Mouse (Mus musculus): Measurements from ENCODE around the gene Cachd1. TPM values are rescaled to one million over a fixed set of nuclear protein-coding genes. Genes with fewer than 3 reads are reported as not detected.
A peak's percentile ranks its signal among the peaks of the same experiment; 100 is the strongest.

Cachd1 gene
- polyA plus RNA-seq, 1 experiment from 2014 or later: 28.1 TPM

GRCm38 (mm10) chr4:100850846-100851495, 74.5 kb downstream of the Cachd1 start:
- Histone ChIP-seq H3K27ac (no peak overlapping the region), H3K4me1 (replicated peaks) (peaks cover 41% of the 10 kb centered on the region), H3K9me3 (no peaks in the 10 kb centered on the region), H3K4me3 (no peak overlapping the region), H3K36me3 (0 out of 2 replicates have a peak, but pooled peaks cover 5% of the 10 kb centered on the region), H3K27me3 (ENCODE audit: insufficient read depth, poor library complexity, severe bottlenecking) (no peaks in the 10 kb centered on the region)
- 86% methylated on average over 7 of the region's 7 CpGs for WGBS
- no peak for DNase-seq (ENCODE audit: low spot score)

GRCm38 (mm10) chr4:100852448-100852847, 76.0 kb downstream of the Cachd1 start:
- Histone ChIP-seq H3K9me3 (no peaks in the 10 kb centered on the region), H3K4me3 (no peak overlapping the region), H3K36me3 (no peaks in the 10 kb centered on the region), H3K27me3 (ENCODE audit: insufficient read depth, poor library complexity, severe bottlenecking) (no peaks in the 10 kb centered on the region), H3K27ac (no peak overlapping the region), H3K4me1 (replicated peaks) (peaks cover 48% of the 10 kb centered on the region)
- 77% methylated on average over 3 of the region's 3 CpGs for WGBS
- no peak for DNase-seq (ENCODE audit: low spot score)

GRCm38 (mm10) chr4:100853426-100853825, 77.0 kb downstream of the Cachd1 start:
- DNase-seq (ENCODE audit: low spot score): no peak
- Histone ChIP-seq H3K9me3 (no peaks in the 10 kb centered on the region), H3K27me3 (ENCODE audit: insufficient read depth, poor library complexity, severe bottlenecking) (no peaks in the 10 kb centered on the region), H3K4me3 (no peak overlapping the region), H3K36me3 (no peaks in the 10 kb centered on the region), H3K27ac (no peak overlapping the region), H3K4me1 (replicated peaks) (peaks cover 50% of the 10 kb centered on the region)
- WGBS: 83% methylated on average over 1 of the region's 1 CpGs

GRCm38 (mm10) chr4:100855373-100855772, 78.9 kb downstream of the Cachd1 start:
- 80% methylated on average over 4 of the region's 4 CpGs for WGBS
- H3K27me3 ChIP-seq (ENCODE audit: insufficient read depth, poor library complexity, severe bottlenecking): no peaks in the 10 kb centered on the region
- no peak overlapping the region for H3K27ac ChIP-seq

GRCm38 (mm10) chr4:100857411-100857869, 81.0 kb downstream of the Cachd1 start:
- 82% methylated on average over 3 of the region's 3 CpGs for WGBS
- no peak overlapping the region for H3K27ac ChIP-seq
- H3K4me1 ChIP-seq (replicated peaks): peaks cover 42% of the 10 kb centered on the region
- H3K27me3 ChIP-seq (ENCODE audit: insufficient read depth, poor library complexity, severe bottlenecking): no peaks in the 10 kb centered on the region
- no peak overlapping the region for H3K4me3 ChIP-seq
- H3K36me3 ChIP-seq: no peaks in the 10 kb centered on the region
- no peak for DNase-seq (ENCODE audit: low spot score)
- H3K9me3 ChIP-seq: no peaks in the 10 kb centered on the region

More at GRCm38 (mm10) chr4:100855373-100855772, 78.9 kb downstream of the Cachd1 start:
- no peaks in the 10 kb centered on the region for H3K36me3 ChIP-seq
- H3K4me3 ChIP-seq: no peak overlapping the region
- DNase-seq (ENCODE audit: low spot score): no peak
- H3K9me3 ChIP-seq: no peaks in the 10 kb centered on the region
- peaks cover 50% of the 10 kb centered on the region for H3K4me1 ChIP-seq (replicated peaks)

- H3K4me1 ChIP-seq (replicated peaks): peaks cover 41% of the 10 kb centered on the region
- DNase-seq (ENCODE audit: low spot score): no peak
- 66% methylated on average over 15 of the region's 15 CpGs for WGBS
Measured at GRCm38 (mm10) chr4:100863861-100864428, 87.5 kb downstream of the Cachd1 start.

GRCm38 (mm10) chr4:100865423-100865822, 88.9 kb downstream of the Cachd1 start:
- H3K27me3 ChIP-seq (ENCODE audit: insufficient read depth, poor library complexity, severe bottlenecking): no peaks in the 10 kb centered on the region
- DNase-seq (ENCODE audit: low spot score): no peak
- no peak overlapping the region for H3K4me3 ChIP-seq
- H3K27ac ChIP-seq: no peak overlapping the region
- H3K4me1 ChIP-seq (replicated peaks): peaks cover 41% of the 10 kb centered on the region
- no peaks in the 10 kb centered on the region for H3K9me3 ChIP-seq
- H3K36me3 ChIP-seq: peaks cover 17% of the 10 kb centered on the region
- 47% methylated on average over 13 of the region's 13 CpGs for WGBS

More at GRCm38 (mm10) chr4:100863861-100864428, 87.5 kb downstream of the Cachd1 start:
- Histone ChIP-seq H3K36me3 (peaks cover 17% of the 10 kb centered on the region), H3K9me3 (no peaks in the 10 kb centered on the region), H3K27me3 (ENCODE audit: insufficient read depth, poor library complexity, severe bottlenecking) (no peaks in the 10 kb centered on the region), H3K4me3 (no peak overlapping the region), H3K27ac (no peak overlapping the region)

GRCm38 (mm10) chr4:100865962-100866703, 89.7 kb downstream of the Cachd1 start:
- 53% methylated on average over 12 of the region's 12 CpGs for WGBS
- H3K36me3 ChIP-seq: peaks cover 17% of the 10 kb centered on the region
- no peaks in the 10 kb centered on the region for H3K9me3 ChIP-seq
- peak overlapping the region; percentile 53 for H3K27ac ChIP-seq
- no peak for DNase-seq (ENCODE audit: low spot score)
- no peak overlapping the region for H3K4me3 ChIP-seq
- peaks cover 41% of the 10 kb centered on the region for H3K4me1 ChIP-seq (replicated peaks)
- H3K27me3 ChIP-seq (ENCODE audit: insufficient read depth, poor library complexity, severe bottlenecking): no peaks in the 10 kb centered on the region

- H3K27me3 ChIP-seq (ENCODE audit: insufficient read depth, poor library complexity, severe bottlenecking): no peaks in the 10 kb centered on the region
- DNase-seq (ENCODE audit: low spot score): no peak
- H3K4me3 ChIP-seq: no peak overlapping the region
- no peaks in the 10 kb centered on the region for H3K4me1 ChIP-seq (replicated peaks)
- no peak overlapping the region for H3K27ac ChIP-seq
- H3K9me3 ChIP-seq: no peaks in the 10 kb centered on the region
- 60% methylated on average over 3 of the region's 3 CpGs for WGBS
- H3K36me3 ChIP-seq: peaks cover 9% of the 10 kb centered on the region
Measured at GRCm38 (mm10) chr4:100877351-100877750, 100.9 kb downstream of the Cachd1 start.

- no peak overlapping the region for H3K27ac ChIP-seq
- no peaks in the 10 kb centered on the region for H3K27me3 ChIP-seq (ENCODE audit: insufficient read depth, poor library complexity, severe bottlenecking)
- WGBS: 87% methylated on average over 8 of the region's 8 CpGs
Measured at GRCm38 (mm10) chr4:100879414-100879813, 102.9 kb downstream of the Cachd1 start.

GRCm38 (mm10) chr4:100880075-100880474, 103.6 kb downstream of the Cachd1 start:
- H3K27me3 ChIP-seq (ENCODE audit: insufficient read depth, poor library complexity, severe bottlenecking): no peaks in the 10 kb centered on the region
- no peak overlapping the region for H3K4me3 ChIP-seq
- peaks cover 15% of the 10 kb centered on the region for H3K36me3 ChIP-seq
- peaks cover 5% of the 10 kb centered on the region for H3K4me1 ChIP-seq (replicated peaks)
- WGBS: 88% methylated on average over 4 of the region's 4 CpGs
- no peaks in the 10 kb centered on the region for H3K9me3 ChIP-seq
- DNase-seq (ENCODE audit: low spot score): no peak
- H3K27ac ChIP-seq: no peak overlapping the region

More at GRCm38 (mm10) chr4:100879414-100879813, 102.9 kb downstream of the Cachd1 start:
- Histone ChIP-seq H3K36me3 (peaks cover 15% of the 10 kb centered on the region), H3K9me3 (no peaks in the 10 kb centered on the region), H3K4me3 (no peak overlapping the region), H3K4me1 (replicated peaks) (no peaks in the 10 kb centered on the region)
- DNase-seq (ENCODE audit: low spot score): no peak

- Histone ChIP-seq H3K36me3 (0 out of 2 replicates have a peak, but pooled peaks cover 10% of the 10 kb centered on the region), H3K27ac (peak overlapping the region; percentile 76), H3K4me1 (replicated peaks) (peaks cover 64% of the 10 kb centered on the region), H3K9me3 (no peaks in the 10 kb centered on the region), H3K4me3 (peak overlapping the region; percentile 24), H3K27me3 (ENCODE audit: insufficient read depth, poor library complexity, severe bottlenecking) (no peaks in the 10 kb centered on the region)
- 23% methylated on average over 19 of the region's 19 CpGs for WGBS
- peak; percentile 50 for DNase-seq (ENCODE audit: low spot score)
Measured at GRCm38 (mm10) chr4:100885793-100886742, 109.6 kb downstream of the Cachd1 start.
